Mouse (Mus musculus) hindbrain, embryonic 13.5 days (tissue): ENCODE results near the gene Smad6. TPM values are rescaled to one million over a fixed set of nuclear protein-coding genes. Genes with fewer than 3 reads are reported as not detected.

Source experiments
- ATAC-seq: fragments of 200-750 bp; cut with Nextera tagmentation; 2 replicates; pipeline ENCODE4 v1.8.0; 2017; ENCODE audit warnings: moderate TSS enrichment; ENCODE audit not compliant: low FRiP score
- H3K27ac ChIP-seq: fragments of 300-500 bp; sonication (generic); 2 replicates; pipeline ENCODE4 v1.5.1; 2015; ENCODE audit warnings: inconsistent platforms, mild to moderate bottlenecking, moderate library complexity
- H3K27me3 ChIP-seq: fragments of 300-500 bp; sonication (generic); 2 replicates; pipeline ENCODE4 v1.6.1; 2015; ENCODE audit warnings: mild to moderate bottlenecking, inconsistent platforms
- H3K36me3 ChIP-seq: fragments of 300-500 bp; sonication (generic); 2 replicates; pipeline ENCODE4 v1.6.1; 2015; ENCODE audit warnings: mild to moderate bottlenecking, inconsistent platforms
- H3K4me1 ChIP-seq: fragments of 300-500 bp; sonication (generic); replicated peaks from 2 replicates; pipeline ENCODE4 v1.6.1; 2015; ENCODE audit warnings: inconsistent platforms
- H3K4me2 ChIP-seq: fragments of 300-500 bp; sonication (generic); 2 replicates; pipeline ENCODE4 v1.6.1; 2015; ENCODE audit warnings: inconsistent platforms, mild to moderate bottlenecking, moderate library complexity
- H3K4me3 ChIP-seq: fragments of 300-500 bp; sonication (generic); 2 replicates; pipeline ENCODE4 v1.5.1; 2015; ENCODE audit warnings: mild to moderate bottlenecking, inconsistent platforms
- H3K9ac ChIP-seq: fragments of 300-500 bp; sonication (generic); 2 replicates; pipeline ENCODE4 v1.6.1; 2015; ENCODE audit warnings: mild to moderate bottlenecking, inconsistent platforms
- H3K9me3 ChIP-seq: fragments of 300-500 bp; sonication (generic); 2 replicates; pipeline ENCODE4 v1.6.1; 2016; ENCODE audit warnings: inconsistent platforms
- WGBS: fragments of 180-500 bp; shearing (Covaris S2); methylation state at CpG from one replicate; pipeline ENCODE4 v1.1.7; 2015; 5-methylcytosine and 5-hydroxymethylcytosine counted together
- polyA plus RNA-seq: library from polyadenylated mRNA; unstranded; fragments of >200 nt; fragmentation: Nextera tagmentation; extraction: Ambion mirVana; gene quantifications from 2 replicates; pipeline ENCODE4 v1.2.1, GENCODE M21; 2015

Gene Smad6
- 2.3 and 2.8 TPM in 2 replicates for polyA plus RNA-seq

DNA sequence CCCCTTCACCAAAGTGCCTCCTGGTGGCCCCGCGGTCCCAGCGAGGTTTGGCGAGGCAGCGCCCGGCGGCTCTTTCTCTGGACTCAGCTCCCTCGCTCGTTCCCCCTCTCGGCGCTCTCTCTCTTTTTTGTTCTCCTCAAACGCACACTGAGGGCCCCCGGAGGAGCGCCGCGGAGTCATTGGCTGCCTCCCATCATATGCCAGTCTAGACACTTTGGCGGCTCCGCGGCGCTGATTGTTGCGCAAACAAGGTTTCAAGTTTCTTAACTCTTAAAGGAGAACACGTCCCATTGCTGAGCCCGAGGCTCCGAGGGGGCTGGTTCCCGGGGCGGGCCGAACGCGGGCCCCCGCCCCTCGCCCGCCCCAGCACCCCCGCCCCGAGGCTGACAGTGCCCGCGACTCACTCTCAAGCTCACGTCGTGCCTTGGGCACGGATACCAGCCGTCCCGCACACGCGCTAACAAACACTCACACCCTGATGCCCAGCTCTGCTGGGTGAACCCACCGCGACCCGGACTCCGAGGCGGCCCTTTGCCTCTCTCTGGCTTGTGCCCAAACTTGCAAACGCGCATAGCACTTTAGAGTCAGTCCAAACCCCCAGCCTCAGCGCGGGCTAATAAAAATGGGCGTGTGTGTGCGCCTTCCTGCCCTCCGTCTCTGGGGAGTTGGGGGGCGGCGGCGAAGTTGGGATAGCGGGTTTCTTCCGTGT lies at the start of gene Smad6:
Gene Smad6, minus strand, starts transcription at position 207 of the 709 bp plus-strand sequence.
- WGBS: under 1% methylated on average over 60 of the region's 60 CpGs
- peaks cover 63% of the 10 kb centered on the region for H3K4me1 ChIP-seq

DNA sequence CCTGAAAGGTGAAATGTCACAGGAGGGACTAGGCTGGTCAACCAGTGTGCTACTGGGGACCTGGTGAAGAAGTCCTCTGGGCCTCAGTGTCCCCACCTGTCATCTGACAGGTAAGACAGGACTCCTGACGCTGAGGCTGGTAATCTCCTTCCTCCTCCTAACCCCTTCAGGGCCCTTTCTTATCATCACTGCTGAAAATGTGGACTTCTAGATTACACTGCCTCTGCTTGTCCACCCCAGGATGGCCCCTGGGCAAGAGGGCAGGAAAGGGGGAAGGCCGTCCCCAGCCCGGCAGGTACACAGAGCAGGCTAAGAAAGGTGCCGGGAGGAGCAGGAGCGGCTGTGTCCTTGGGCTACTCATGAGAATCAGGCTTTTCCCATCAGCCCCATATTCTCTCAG lies 48.8 kb upstream of the Smad6 start:
- peaks cover 15% of the 10 kb centered on the region for H3K4me1 ChIP-seq
- no peak overlapping the region for H3K9ac ChIP-seq
- no peak overlapping the region for H3K4me3 ChIP-seq
- ATAC-seq: no peak
- no peaks in the 10 kb centered on the region for H3K9me3 ChIP-seq
- H3K27ac ChIP-seq: no peak overlapping the region
- H3K27me3 ChIP-seq: peaks cover 4% of the 10 kb centered on the region; the same call in 1 of the 2 replicates
- WGBS: 92% methylated on average over 5 of the region's 5 CpGs
- H3K4me2 ChIP-seq: no peak overlapping the region
- H3K36me3 ChIP-seq: no peaks in the 10 kb centered on the region

More for the DNA sequence above, at the start of gene Smad6:
- Histone ChIP-seq H3K27me3 (peaks cover 67% of the 10 kb centered on the region), H3K27ac (peak within 1 kb of the TSS; percentile 82), H3K9me3 (no peaks in the 10 kb centered on the region), H3K36me3 (no peaks in the 10 kb centered on the region), H3K4me3 (peak within 1 kb of the TSS; percentile 59), H3K9ac (peak within 1 kb of the TSS; percentile 88), H3K4me2 (peak within 1 kb of the TSS; percentile 87)
- ATAC-seq: peak; percentile 68

DNA sequence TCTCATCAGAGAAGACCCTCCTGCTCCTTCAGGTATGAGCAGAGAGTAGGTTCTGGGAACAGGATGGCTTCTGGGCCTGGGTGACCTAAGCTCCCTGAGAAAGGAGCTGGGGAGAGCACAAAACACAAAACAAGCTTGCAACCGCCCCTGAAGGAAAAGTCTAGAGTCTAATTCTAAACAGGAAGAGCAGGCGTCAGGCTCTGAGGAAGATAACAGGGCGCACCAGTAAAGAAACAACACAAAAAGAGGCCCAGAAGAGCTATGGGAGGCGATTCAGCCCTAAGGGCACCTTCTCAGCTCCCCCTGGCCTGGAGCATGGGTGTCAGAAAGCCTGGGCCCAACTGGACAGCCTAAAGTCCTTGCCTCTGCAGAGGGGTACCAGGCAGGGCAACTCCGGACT lies 47.3 kb upstream of the Smad6 start:
- no peak overlapping the region for H3K9ac ChIP-seq
- no peak overlapping the region for H3K4me3 ChIP-seq
- no peak overlapping the region for H3K27ac ChIP-seq
- H3K9me3 ChIP-seq: no peaks in the 10 kb centered on the region
- WGBS: 85% methylated on average over 5 of the region's 5 CpGs
- peaks cover 4% of the 10 kb centered on the region; the same call in 1 of the 2 replicates for H3K27me3 ChIP-seq
- no peak overlapping the region for H3K4me2 ChIP-seq
- peaks cover 15% of the 10 kb centered on the region for H3K4me1 ChIP-seq
- H3K36me3 ChIP-seq: no peaks in the 10 kb centered on the region
- ATAC-seq: no peak

DNA sequence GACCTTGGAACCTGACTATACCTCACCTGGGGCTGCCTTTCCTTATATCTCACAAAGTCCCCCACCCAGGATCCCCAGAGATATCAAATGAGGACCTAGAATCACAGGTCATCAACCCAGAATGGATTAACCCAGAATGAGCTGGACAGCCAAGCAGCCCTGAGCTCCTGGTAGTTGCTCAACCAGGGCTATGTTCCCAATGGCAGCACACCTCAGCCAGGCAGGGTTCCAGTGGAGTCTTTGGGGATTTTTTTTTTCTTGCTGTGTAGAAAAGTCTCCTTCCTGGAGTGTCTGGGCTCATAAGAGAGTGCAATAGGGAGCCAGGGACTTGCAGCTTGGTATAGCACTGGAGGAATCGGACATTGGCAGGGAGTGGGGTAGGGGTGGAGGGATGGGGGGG lies 46.7 kb upstream of the Smad6 start:
- WGBS: 80% methylated on average over 1 of the region's 1 CpGs
- Histone ChIP-seq H3K4me2 (no peak overlapping the region), H3K36me3 (no peaks in the 10 kb centered on the region), H3K27me3 (peaks cover 4% of the 10 kb centered on the region; the same call in 1 of the 2 replicates), H3K9me3 (no peaks in the 10 kb centered on the region), H3K4me1 (peaks cover 15% of the 10 kb centered on the region), H3K4me3 (no peak overlapping the region), H3K9ac (no peak overlapping the region), H3K27ac (no peak overlapping the region)
- ATAC-seq: no peak

DNA sequence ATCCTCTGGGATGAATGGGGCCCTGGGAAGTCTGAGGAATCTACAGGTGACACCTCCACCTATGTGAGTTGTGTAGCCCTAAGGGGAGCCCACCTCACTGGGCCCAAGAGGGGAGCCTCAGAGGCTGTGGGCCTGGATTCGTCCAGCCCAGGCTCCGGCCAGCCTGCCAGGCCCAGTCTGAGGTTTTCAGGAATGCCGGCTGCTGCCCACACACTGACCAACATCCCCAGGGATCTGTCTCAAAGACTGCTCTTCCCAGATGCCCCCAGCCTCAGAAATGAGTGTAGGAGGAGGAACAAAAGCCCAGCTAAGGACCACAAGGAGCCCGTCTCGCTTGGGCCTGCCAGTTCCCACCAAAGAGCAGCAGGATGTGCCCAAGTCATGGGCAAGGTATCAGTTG lies 45.9 kb upstream of the Smad6 start:
- Histone ChIP-seq H3K27ac (no peak overlapping the region), H3K9ac (no peak overlapping the region), H3K4me2 (no peak overlapping the region), H3K4me1 (peaks cover 15% of the 10 kb centered on the region), H3K4me3 (no peak overlapping the region), H3K27me3 (peaks cover 4% of the 10 kb centered on the region; the same call in 1 of the 2 replicates), H3K9me3 (no peaks in the 10 kb centered on the region), H3K36me3 (no peaks in the 10 kb centered on the region)
- 82% methylated on average over 5 of the region's 5 CpGs for WGBS
- ATAC-seq: no peak

DNA sequence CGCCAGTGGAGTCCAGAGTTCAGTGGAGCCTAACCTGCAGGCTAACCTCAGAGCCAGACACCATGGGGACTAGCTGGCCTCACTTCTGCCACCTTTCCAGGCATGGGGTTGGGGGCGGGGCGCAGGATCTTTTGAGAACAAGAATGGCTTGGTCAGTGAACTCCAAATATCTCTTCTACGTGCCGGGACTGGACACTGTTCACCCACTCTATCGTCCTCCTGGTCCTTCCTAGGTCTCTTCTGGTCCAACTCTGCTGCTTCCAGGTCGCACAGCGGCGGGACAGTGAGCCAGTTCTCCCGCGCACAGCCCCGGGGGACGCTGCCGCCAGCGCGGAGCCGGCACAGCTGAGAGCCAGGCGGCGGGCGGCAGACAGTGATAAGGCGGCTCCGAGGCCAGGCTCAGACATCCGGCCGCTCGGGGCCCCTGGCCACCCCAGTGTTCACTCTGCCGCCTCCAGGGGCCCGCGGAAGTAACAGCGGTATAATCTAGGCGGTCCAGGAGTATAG lies 38.2 kb upstream of the Smad6 start:
- Histone ChIP-seq H3K27me3 (peaks cover 34% of the 10 kb centered on the region), H3K9ac (peak overlapping the region; percentile 60), H3K4me1 (peaks cover 22% of the 10 kb centered on the region), H3K4me3 (peak overlapping the region; percentile 22), H3K4me2 (peak overlapping the region; percentile 52), H3K27ac (no peak overlapping the region), H3K36me3 (no peaks in the 10 kb centered on the region), H3K9me3 (no peaks in the 10 kb centered on the region)
- 3% methylated on average over 30 of the region's 30 CpGs for WGBS
- ATAC-seq: no peak

DNA sequence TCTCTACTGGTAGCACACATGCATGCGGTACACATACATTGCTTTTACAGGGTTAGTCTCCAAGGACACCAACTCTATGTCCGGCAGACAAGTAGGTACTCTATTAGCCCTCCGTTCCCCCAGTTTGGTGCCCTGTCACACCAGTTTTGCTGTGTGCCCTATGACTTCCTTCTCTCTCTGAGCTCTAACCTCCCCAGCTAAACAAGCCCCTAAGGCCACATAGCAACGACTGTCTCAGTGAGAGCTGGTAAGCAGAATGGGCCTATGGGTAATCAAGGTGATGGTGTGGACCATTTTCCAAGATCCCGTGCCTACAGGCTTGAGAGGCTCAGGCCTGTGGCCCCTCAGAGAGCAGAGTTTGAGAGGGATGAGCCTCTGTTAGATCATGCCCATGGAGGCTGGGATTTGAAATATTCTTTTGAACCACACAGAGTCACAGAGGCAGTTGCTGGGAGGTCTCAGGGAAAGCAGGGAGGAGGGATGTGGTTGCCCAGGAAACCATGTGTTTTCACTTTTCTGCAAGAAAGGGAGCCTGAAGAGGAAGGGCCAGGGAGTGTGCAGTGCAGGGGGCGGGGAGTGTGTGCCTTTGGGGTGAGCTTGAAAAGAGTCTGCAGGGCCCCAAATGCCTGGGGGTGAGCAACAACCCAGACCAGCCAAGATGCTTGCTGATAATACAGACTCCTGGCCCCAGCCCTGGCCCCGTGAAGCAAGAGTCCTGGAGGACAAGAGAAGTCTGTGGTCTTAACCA lies 36.2 kb upstream of the Smad6 start:
- Histone ChIP-seq H3K9me3 (no peaks in the 10 kb centered on the region), H3K4me2 (no peak overlapping the region), H3K27me3 (peaks cover 38% of the 10 kb centered on the region), H3K4me1 (peaks cover 22% of the 10 kb centered on the region), H3K36me3 (no peaks in the 10 kb centered on the region), H3K4me3 (no peak overlapping the region), H3K9ac (no peak overlapping the region), H3K27ac (0 out of 2 replicates have a peak overlapping the region, but pooled peaks have one; percentile 10)
- 51% methylated on average over 7 of the region's 7 CpGs for WGBS
- peak; percentile 32; the same call in 1 of the 2 replicates for ATAC-seq

DNA sequence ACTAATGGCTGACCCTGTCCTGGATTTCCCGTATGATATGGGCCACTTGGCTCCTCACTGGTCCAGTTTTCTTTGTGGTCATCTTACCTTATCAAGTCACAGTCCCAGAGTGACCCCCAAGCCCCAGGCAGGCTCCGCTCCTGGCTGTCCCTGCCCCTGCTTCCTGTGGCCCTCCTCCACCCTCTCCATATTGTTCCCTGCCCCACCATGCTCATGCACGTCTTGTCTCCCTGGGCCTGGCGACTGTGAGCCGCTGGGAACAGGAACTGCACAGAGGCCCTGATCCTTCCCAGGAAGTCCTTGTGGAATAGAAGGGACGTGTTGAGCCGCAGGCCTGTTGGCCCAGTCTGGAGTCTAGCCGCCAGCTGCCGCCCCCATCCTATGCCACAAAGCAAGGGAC lies 33.3 kb upstream of the Smad6 start:
- 65% methylated on average over 9 of the region's 9 CpGs for WGBS

DNA sequence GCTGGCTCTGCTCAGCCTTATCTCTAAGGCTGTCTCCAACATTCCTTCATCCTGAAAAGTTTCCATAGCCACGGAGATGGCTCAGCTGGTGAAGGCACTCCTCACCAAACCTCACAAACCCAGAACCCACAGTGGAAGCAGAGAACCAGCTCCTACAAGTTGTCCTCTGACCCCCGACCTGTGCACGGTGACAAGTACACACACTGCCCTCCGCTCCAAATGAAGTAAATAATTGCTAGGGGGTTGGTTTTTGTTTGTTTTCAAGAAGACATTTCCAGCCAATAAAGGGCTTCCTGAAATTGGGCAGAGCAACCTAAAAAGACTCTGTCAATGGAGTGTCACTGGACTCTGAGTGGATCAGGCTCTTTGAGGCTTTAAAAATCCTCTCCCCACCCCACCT lies 31.9 kb upstream of the Smad6 start:
- no peak for ATAC-seq
- 53% methylated on average over 4 of the region's 4 CpGs for WGBS

More for the DNA sequence above, 33.3 kb upstream of the Smad6 start:
- Histone ChIP-seq H3K4me3 (no peak overlapping the region), H3K36me3 (no peaks in the 10 kb centered on the region), H3K4me1 (peaks cover 23% of the 10 kb centered on the region), H3K27me3 (peaks cover 21% of the 10 kb centered on the region), H3K4me2 (no peak overlapping the region), H3K9me3 (no peaks in the 10 kb centered on the region), H3K27ac (no peak overlapping the region), H3K9ac (no peak overlapping the region)
- no peak for ATAC-seq

DNA sequence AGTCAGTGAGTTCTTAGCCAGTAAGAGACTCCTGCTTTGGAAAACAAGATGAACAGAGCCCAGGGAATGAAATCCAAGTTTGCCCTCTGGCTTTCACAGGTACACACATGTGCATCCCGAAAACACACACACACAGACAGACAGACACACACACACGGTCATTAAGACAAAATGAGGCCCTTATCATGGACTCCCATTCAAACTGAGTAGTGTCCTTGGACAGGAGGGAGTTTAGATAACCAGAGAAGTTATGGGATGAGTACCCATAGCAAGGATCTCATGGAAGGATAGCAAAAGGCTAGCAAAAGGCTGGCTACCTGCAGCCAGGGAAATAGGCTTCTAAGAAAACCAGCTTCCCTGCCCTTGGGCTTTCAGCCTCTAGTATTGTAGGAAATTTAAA lies 29.4 kb upstream of the Smad6 start:
- ATAC-seq: no peak
- WGBS: 88% methylated on average over 2 of the region's 2 CpGs
- no peaks in the 10 kb centered on the region for H3K9me3 ChIP-seq
- peaks cover 8% of the 10 kb centered on the region; the same call in 1 of the 2 replicates for H3K27me3 ChIP-seq
- no peaks in the 10 kb centered on the region for H3K36me3 ChIP-seq
- no peak overlapping the region for H3K4me2 ChIP-seq
- H3K9ac ChIP-seq: no peak overlapping the region
- H3K27ac ChIP-seq: no peak overlapping the region
- H3K4me3 ChIP-seq: no peak overlapping the region
- H3K4me1 ChIP-seq: peaks cover 14% of the 10 kb centered on the region

More for the DNA sequence above, 31.9 kb upstream of the Smad6 start:
- Histone ChIP-seq H3K9ac (no peak overlapping the region), H3K9me3 (no peaks in the 10 kb centered on the region), H3K36me3 (no peaks in the 10 kb centered on the region), H3K27ac (no peak overlapping the region), H3K27me3 (peaks cover 8% of the 10 kb centered on the region; the same call in 1 of the 2 replicates), H3K4me2 (no peak overlapping the region), H3K4me1 (peaks cover 24% of the 10 kb centered on the region), H3K4me3 (no peak overlapping the region)

DNA sequence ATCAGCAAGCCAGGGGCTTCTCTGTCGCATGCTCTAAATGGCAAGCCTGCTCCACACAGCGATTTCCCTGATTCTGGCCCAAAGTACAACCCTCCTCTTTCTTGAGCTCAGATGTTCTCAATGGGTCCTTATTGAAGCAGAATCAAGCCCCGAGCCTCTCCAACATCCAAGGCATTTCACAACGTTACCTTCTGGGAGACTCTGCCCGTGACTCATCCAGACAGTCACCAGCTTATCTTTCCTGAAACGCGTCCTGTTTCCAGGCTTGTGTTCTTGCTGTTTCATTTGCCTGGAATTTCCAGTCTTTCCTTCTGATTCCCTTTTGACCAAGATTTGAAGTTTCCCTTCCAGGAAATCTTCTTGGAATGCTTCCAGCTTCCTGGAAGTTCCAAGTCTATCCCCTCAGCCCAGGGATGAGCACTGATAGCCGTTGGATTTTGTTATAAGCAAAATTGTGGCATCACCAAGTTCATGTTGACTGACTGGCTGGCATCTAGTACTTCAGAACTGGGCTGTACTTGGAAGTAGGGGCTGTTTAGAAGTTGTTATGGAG lies 28.7 kb upstream of the Smad6 start:
- no peaks in the 10 kb centered on the region for H3K36me3 ChIP-seq
- H3K27ac ChIP-seq: no peak overlapping the region
- H3K4me3 ChIP-seq: peak overlapping the region; percentile 34; the same call in 1 of the 2 replicates
- 44% methylated on average over 8 of the region's 8 CpGs for WGBS
- no peak for ATAC-seq
- H3K4me2 ChIP-seq: peak overlapping the region; percentile 64
- H3K9ac ChIP-seq: no peak overlapping the region
- peaks cover 8% of the 10 kb centered on the region; the same call in 1 of the 2 replicates for H3K27me3 ChIP-seq
- H3K4me1 ChIP-seq: peaks cover 14% of the 10 kb centered on the region
- no peaks in the 10 kb centered on the region for H3K9me3 ChIP-seq
